ENCODE assay signal across 10 mouse cellular contexts in the genomic region with DNA sequence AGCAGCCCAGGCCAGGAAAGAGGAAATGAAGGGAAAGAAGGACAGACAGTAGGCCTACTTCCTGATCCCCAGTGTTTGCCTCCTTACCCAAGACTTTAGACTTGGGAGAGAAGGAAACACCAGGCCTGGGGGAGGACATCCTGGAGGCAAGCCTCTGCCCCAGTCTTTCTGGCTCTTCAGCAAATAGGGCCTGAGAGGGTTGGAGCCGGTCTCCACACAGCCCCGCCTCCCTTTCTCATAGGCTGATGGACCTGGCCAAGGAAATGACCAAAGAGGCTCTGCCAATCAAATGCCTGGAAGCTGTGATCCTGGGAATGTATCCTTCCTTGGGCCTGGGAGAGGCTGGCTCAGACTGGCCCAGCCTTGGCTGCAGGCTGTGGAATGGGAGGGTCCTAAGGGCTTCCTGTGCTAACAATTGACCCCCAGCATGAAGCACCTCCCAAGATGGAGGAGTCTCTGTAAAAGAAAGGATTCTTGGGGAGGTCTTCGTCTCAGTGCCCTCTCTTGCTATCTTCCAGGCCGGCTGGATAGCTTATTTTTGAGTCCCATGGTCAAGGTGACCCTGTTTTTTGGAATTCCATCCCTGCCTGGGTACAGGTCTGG. TPM values are rescaled to one million over a fixed set of nuclear protein-coding genes. Genes with fewer than 3 reads are reported as not detected.
DNase-seq lines count a peak whose midpoint lies in the region; ATAC-seq and TF ChIP-seq lines count a peak whose summit lies in the region.
"Had no signal": no experiment of that assay in that cellular context is flagged by ENCODE, and none has a peak within 500 bp of the region (broad histone marks: within the 10 kb centered on the region; RNA-seq: fewer than 3 reads in every experiment).

No protein-coding gene starts in this region.

- H3K4me2 ChIP-seq in forebrain, embryonic 11.5 days (ENCODE audit: low read depth, low read length, severe bottlenecking), result no peak overlapping the region
- H3K4me2 ChIP-seq in forebrain, embryonic 13.5 days, result no peak overlapping the region
- no peak overlapping the region for H3K4me2 ChIP-seq in liver, embryonic 11.5 days
- no peak overlapping the region for H3K4me2 ChIP-seq in midbrain, postnatal 0 days (ENCODE audit: low read depth, low read length, poor library complexity, severe bottlenecking)

- peak; percentile 85; the same call in 1 of the 2 replicates for TF ChIP-seq EP300 in ES-Bruce4 (IDR thresholded peaks at IDR 0.05; ENCODE audit: insufficient read depth, low read depth, low read length)

- TF ChIP-seq CTCF in ES-Bruce4 (IDR thresholded peaks at IDR 0.05; ENCODE audit: low read depth, low read length), result no peak
- TF ChIP-seq CTCF in midbrain, postnatal 0 days (IDR thresholded peaks at IDR 0.05), result no peak

- H3K36me3 ChIP-seq in forebrain, embryonic 11.5 days (ENCODE audit: control insufficient read depth, insufficient read depth, low read length), result no peaks in the 10 kb centered on the region; the same call in 1 of the 2 replicates
- peaks cover 92% of the 10 kb centered on the region for H3K36me3 ChIP-seq in forebrain, embryonic 13.5 days (ENCODE audit: poor library complexity, severe bottlenecking)
- H3K36me3 ChIP-seq in ES-Bruce4 (ENCODE audit: control insufficient read depth, insufficient read depth, low read length, poor library complexity, severe bottlenecking), result no peaks in the 10 kb centered on the region
- H3K36me3 ChIP-seq in liver, embryonic 11.5 days (ENCODE audit: control insufficient read depth, insufficient read depth, low read length), result no peaks in the 10 kb centered on the region; the same call in 1 of the 2 replicates
- H3K36me3 ChIP-seq in midbrain, postnatal 0 days (ENCODE audit: insufficient read depth, low read length), result peaks cover 59% of the 10 kb centered on the region

- H3K9me3 ChIP-seq in forebrain, embryonic 11.5 days (ENCODE audit: control insufficient read depth, low read length), result no peaks in the 10 kb centered on the region
- H3K9me3 ChIP-seq in forebrain, embryonic 13.5 days (replicated peaks), result no peaks in the 10 kb centered on the region
- H3K9me3 ChIP-seq in ES-Bruce4 (replicated peaks; ENCODE audit: control insufficient read depth, insufficient read depth, low read length, poor library complexity, severe bottlenecking), result no peaks in the 10 kb centered on the region
- H3K9me3 ChIP-seq in liver, embryonic 11.5 days (ENCODE audit: control insufficient read depth, low read length), result no peaks in the 10 kb centered on the region
- no peaks in the 10 kb centered on the region for H3K9me3 ChIP-seq in midbrain, postnatal 0 days (ENCODE audit: low read length)

- H3K27me3 ChIP-seq in forebrain, embryonic 11.5 days (ENCODE audit: control insufficient read depth, insufficient read depth, low read length), result no peaks in the 10 kb centered on the region
- no peaks in the 10 kb centered on the region for H3K27me3 ChIP-seq in forebrain, embryonic 13.5 days
- H3K27me3 ChIP-seq in ES-Bruce4 (ENCODE audit: control insufficient read depth, insufficient read depth, low read length, poor library complexity, severe bottlenecking), result no peaks in the 10 kb centered on the region
- no peaks in the 10 kb centered on the region for H3K27me3 ChIP-seq in liver, embryonic 11.5 days (replicated peaks; ENCODE audit: control insufficient read depth, insufficient read depth, low read length)
- no peaks in the 10 kb centered on the region for H3K27me3 ChIP-seq in midbrain, postnatal 0 days (ENCODE audit: insufficient read depth, low read length)

- peak; percentile 14 for TF ChIP-seq POLR2A in ES-Bruce4 (IDR thresholded peaks at IDR 0.05; ENCODE audit: insufficient read depth, low read length)

- ATAC-seq in forebrain, embryonic 11.5 days (replicated peaks; ENCODE audit: low FRiP score), result peak; percentile 34; the same call in 1 of the 2 replicates
- no peak for ATAC-seq in forebrain, embryonic 13.5 days
- ATAC-seq in liver, embryonic 11.5 days (replicated peaks; ENCODE audit: low FRiP score), result peak; percentile 37; the same call in 1 of the 2 replicates
- no peak for ATAC-seq in midbrain, postnatal 0 days (ENCODE audit: low FRiP score)

- WGBS in forebrain, embryonic 11.5 days, result 76% methylated on average over 4 of the region's 4 CpGs
- WGBS in forebrain, embryonic 13.5 days, result 85% methylated on average over 4 of the region's 4 CpGs
- 67% methylated on average over 4 of the region's 4 CpGs for whole genome bisulfite sequencing in liver, embryonic 11.5 days
- WGBS in midbrain, postnatal 0 days, result 82% methylated on average over 4 of the region's 4 CpGs

- H3K4me1 ChIP-seq in forebrain, embryonic 11.5 days (replicated peaks; ENCODE audit: control insufficient read depth, insufficient read depth, low read length), result no peaks in the 10 kb centered on the region
- peaks cover 13% of the 10 kb centered on the region for H3K4me1 ChIP-seq in forebrain, embryonic 13.5 days
- H3K4me1 ChIP-seq in ES-Bruce4 (ENCODE audit: control insufficient read depth, insufficient read depth, low read length), result peaks cover 19% of the 10 kb centered on the region
- H3K4me1 ChIP-seq in liver, embryonic 11.5 days (replicated peaks; ENCODE audit: control insufficient read depth, insufficient read depth, low read length), result peaks cover 34% of the 10 kb centered on the region
- peaks cover 4% of the 10 kb centered on the region; the same call in 1 of the 2 replicates for H3K4me1 ChIP-seq in midbrain, postnatal 0 days (ENCODE audit: insufficient read depth, low read length)

- no peak overlapping the region for H3K9ac ChIP-seq in forebrain, embryonic 11.5 days (ENCODE audit: low read length)
- H3K9ac ChIP-seq in forebrain, embryonic 13.5 days, result no peak overlapping the region
- H3K9ac ChIP-seq in ES-Bruce4 (ENCODE audit: low read depth, poor library complexity, severe bottlenecking), result no peak overlapping the region; the same call in 1 of the 2 replicates
- no peak overlapping the region for H3K9ac ChIP-seq in liver, embryonic 11.5 days (ENCODE audit: low read depth, low read length)
- no peak overlapping the region for H3K9ac ChIP-seq in midbrain, postnatal 0 days (replicated peaks; ENCODE audit: low read length, poor library complexity, severe bottlenecking)

- H3K4me3 ChIP-seq in forebrain, embryonic 11.5 days (ENCODE audit: low read depth, low read length), result no peak overlapping the region
- no peak overlapping the region for H3K4me3 ChIP-seq in forebrain, embryonic 13.5 days
- peak overlapping the region; percentile 59 for H3K4me3 ChIP-seq in ES-Bruce4 (ENCODE audit: low read depth, low read length)
- no peak overlapping the region for H3K4me3 ChIP-seq in liver, embryonic 11.5 days (ENCODE audit: low read depth, low read length)
- H3K4me3 ChIP-seq in midbrain, postnatal 0 days (ENCODE audit: low read depth, low read length), result no peak overlapping the region
- H3K4me3 ChIP-seq: myocyte had no signal

- DNase-seq in forebrain, embryonic 11.5 days (ENCODE audit: low spot score), result no peak
- DNase-seq in heart, adult 9 months (ENCODE audit: low spot score in 2 of 2), result peak; percentile 54 to 71
- no peak for DNase-seq in liver, embryonic 11.5 days (ENCODE audit: low spot score)
- DNase-seq in midbrain, postnatal 0 days (ENCODE audit: low spot score), result no peak
- DNase-seq in embryo, embryonic 9.5 days (ENCODE audit: extremely low spot score), result no peak
- DNase-seq in Muller cell, postnatal 12 days (ENCODE audit: inconsistent ontology term), result no peak

- no peak overlapping the region for H3K27ac ChIP-seq in forebrain, embryonic 11.5 days (ENCODE audit: low read depth, low read length)
- H3K27ac ChIP-seq in forebrain, embryonic 13.5 days, result no peak overlapping the region; the same call in 1 of the 2 replicates
- H3K27ac ChIP-seq in ES-Bruce4 (ENCODE audit: insufficient read depth, low read length), result peak overlapping the region; percentile 94
- H3K27ac ChIP-seq in liver, embryonic 11.5 days (ENCODE audit: low read depth, low read length), result no peak overlapping the region
- no peak overlapping the region for H3K27ac ChIP-seq in midbrain, postnatal 0 days (ENCODE audit: low read depth, low read length)

RNA-seq across cellular contexts. Expression of a gene that starts 9.6 kb away (rescaled TPM):
- 23.5 and 25.5 TPM in 2 replicates for polyA plus RNA-seq in forebrain, embryonic 11.5 days (2014; fragmentation: Nextera tagmentation; extraction: Ambion mirVana)
- 33.6 and 38.2 TPM in 2 replicates for polyA plus RNA-seq in forebrain, embryonic 13.5 days (2015; fragmentation: Nextera tagmentation; extraction: Ambion mirVana)
- polyA plus RNA-seq in ES-Bruce4 (2011; ENCODE audit: insufficient read depth, insufficient read length, low read depth, missing spikeins), result 5.2 and 6.0 TPM in 2 replicates
- 4.7 and 5.6 TPM in 2 replicates for polyA plus RNA-seq in liver, embryonic 11.5 days (2014; fragmentation: Nextera tagmentation; extraction: Ambion mirVana)
- total RNA-seq in midbrain, postnatal 0 days (2014; rRNA removed), result 84.3 and 89.4 TPM in 2 replicates
- polyA plus RNA-seq in midbrain, postnatal 0 days (2015; fragmentation: Nextera tagmentation; extraction: Ambion mirVana), result 20.3 and 25.4 TPM in 2 replicates

RNA-seq across cellular contexts. Expression of a gene that starts 38.2 kb away (rescaled TPM):
- polyA plus RNA-seq in forebrain, embryonic 11.5 days (2014; fragmentation: Nextera tagmentation; extraction: Ambion mirVana), result 14.9 and 15.7 TPM in 2 replicates
- 9.8 and 11.3 TPM in 2 replicates for polyA plus RNA-seq in forebrain, embryonic 13.5 days (2015; fragmentation: Nextera tagmentation; extraction: Ambion mirVana)
- 12.0 and 14.4 TPM in 2 replicates for polyA plus RNA-seq in ES-Bruce4 (2011; ENCODE audit: insufficient read depth, insufficient read length, low read depth, missing spikeins)
- 4.0 and 4.5 TPM in 2 replicates for polyA plus RNA-seq in liver, embryonic 11.5 days (2014; fragmentation: Nextera tagmentation; extraction: Ambion mirVana)
- total RNA-seq in midbrain, postnatal 0 days (2014; rRNA removed), result 6.3 and 12.4 TPM in 2 replicates
- polyA plus RNA-seq in midbrain, postnatal 0 days (2015; fragmentation: Nextera tagmentation; extraction: Ambion mirVana), result 8.6 and 9.3 TPM in 2 replicates

RNA-seq across cellular contexts. Expression of a gene that starts 46.1 kb away (rescaled TPM):
- polyA plus RNA-seq in forebrain, embryonic 11.5 days (2014; fragmentation: Nextera tagmentation; extraction: Ambion mirVana), result not detected in 2 replicates
- polyA plus RNA-seq in forebrain, embryonic 13.5 days (2015; fragmentation: Nextera tagmentation; extraction: Ambion mirVana), result not detected in 2 replicates
- not detected in 2 replicates for polyA plus RNA-seq in ES-Bruce4 (2011; ENCODE audit: insufficient read depth, insufficient read length, low read depth, missing spikeins)
- polyA plus RNA-seq in liver, embryonic 11.5 days (2014; fragmentation: Nextera tagmentation; extraction: Ambion mirVana), result not detected in 2 replicates
- not detected in 2 replicates for total RNA-seq in midbrain, postnatal 0 days (2014; rRNA removed)
- polyA plus RNA-seq in midbrain, postnatal 0 days (2015; fragmentation: Nextera tagmentation; extraction: Ambion mirVana), result not detected in 2 replicates
- total RNA-seq: layer of hippocampus, postnatal 14 days had no signal
- polyA plus RNA-seq: myocyte had no signal

Comparison
In these comparisons a context has a peak if more than half of its experiments do, and no peak if none do; other contexts are left out.
1. ATAC-seq: peak in forebrain, embryonic 11.5 days (single experiment) and liver, embryonic 11.5 days (single experiment); none in forebrain, embryonic 13.5 days (single experiment) and midbrain, postnatal 0 days (single experiment).
2. DNase-seq: peak in heart, adult 9 months (2 of 2); none in forebrain, embryonic 11.5 days (single experiment), liver, embryonic 11.5 days (single experiment), midbrain, postnatal 0 days (single experiment), embryo, embryonic 9.5 days (single experiment) and Muller cell, postnatal 12 days (single experiment).